Mouse (Mus musculus) retina, adult 2 months (tissue): ENCODE results near the gene Ppp1r17.

Experiments used
- DNase-seq: peaks from one replicate; pipeline ENCODE4 v3.0.0-alpha.2; 2012; ENCODE audit warnings: low read depth, low spot score

Ppp1r17 gene

DNA sequence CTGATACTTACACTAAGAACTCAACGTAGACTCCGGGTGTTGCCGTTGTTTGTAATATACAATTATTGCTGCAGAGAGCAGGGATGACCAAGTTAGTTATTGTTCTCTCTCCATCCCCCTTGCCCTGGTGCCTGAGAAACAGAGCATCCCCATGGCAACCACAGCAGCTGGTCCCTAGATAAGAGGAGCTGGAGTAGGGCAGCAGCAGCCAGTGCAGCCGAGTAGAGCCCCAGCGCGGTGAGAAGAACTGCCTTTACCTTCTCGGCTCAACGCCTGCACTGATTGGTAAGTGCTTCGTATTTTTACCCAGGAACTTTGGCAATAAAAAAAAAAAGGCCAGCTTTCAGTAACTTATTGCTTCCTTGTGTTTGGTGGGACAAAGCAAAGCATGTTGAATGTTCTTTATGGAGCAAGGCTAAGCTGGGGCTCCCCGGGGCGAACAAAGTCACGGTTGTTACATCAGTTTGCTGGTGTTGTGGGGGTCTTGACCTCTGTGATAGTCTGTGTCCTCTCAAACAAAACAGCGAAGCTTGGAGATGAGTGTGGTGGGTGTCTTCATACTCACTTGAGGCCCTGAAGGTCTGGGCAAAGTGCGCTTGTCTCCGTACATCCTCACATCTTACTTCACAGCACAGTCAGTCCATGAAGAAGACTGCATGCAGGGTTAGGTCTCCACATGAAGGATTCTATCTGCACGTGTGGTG, at the start of gene Ppp1r17:
Ppp1r17 (plus strand) TSS at position 207 of the 704 bp plus-strand sequence.
- no peak for DNase-seq

- DNase-seq = peak; percentile 33
Measured at GRCm38 (mm10) chr6:55972998-55973397, 44.3 kb upstream of the Ppp1r17 start.

GRCm38 (mm10) chr6:55979766-55980165, 37.5 kb upstream of the Ppp1r17 start:
- DNase-seq = no peak

DNA sequence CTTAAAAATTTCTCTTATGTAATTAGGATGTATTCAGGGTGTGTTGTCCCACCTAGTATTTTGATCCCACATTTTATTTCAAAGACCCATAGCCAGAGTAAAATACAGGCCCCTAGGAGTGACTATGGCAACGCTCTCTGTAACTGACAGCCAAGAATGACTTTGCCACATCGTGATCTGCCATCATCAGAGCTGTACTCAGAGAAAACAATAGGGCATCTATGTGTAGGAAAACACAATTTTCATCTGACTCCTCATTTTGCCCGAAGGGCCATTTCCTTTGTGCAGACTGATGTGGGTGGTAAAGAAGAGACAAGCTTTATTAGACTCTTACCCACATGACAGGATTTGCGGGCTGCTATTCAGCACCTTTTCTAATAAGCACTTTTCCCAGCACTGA, 8.6 kb upstream of the Ppp1r17 start:
- DNase-seq = no peak

DNA sequence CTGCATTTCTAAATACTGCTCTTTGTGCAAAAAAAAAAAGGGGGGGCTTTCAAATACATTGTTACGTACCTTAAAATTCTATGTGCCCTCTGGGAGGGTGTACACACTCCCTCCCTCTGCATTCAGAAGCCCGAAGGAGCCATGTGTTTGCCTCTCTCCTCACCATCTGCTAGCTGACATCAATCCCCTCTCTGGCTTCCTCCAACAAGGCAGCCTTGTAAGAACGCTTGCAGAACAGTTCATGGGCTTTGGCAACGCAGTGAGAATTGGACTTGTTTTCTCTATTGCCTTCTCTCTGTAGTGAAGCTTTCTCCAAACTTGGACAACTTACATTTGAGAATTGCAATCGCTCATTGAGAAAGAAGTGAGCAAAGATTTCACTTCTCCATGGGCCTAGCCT, 4.9 kb upstream of the Ppp1r17 start:
- DNase-seq = no peak

DNA sequence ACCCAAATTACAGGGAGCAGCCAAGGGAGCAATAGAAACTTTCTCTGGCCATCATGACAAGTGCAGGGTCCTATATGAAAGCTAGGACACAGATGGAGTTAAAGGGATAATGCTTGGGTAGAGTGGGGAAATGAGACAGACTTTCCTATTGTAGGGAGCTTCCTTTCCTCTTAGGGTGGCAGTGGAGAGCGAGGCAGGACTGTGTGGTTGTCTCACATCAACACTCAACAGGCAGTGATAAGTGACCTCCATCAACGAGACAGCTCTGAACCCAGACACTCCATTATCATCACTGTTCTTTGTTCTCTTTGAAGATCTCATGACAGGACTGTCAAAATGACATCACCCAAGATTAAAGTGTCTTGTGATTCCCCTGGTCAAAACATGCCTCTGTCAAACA, 2.3 kb downstream of the Ppp1r17 start:
- DNase-seq = no peak

GRCm38 (mm10) chr6:56025533-56025932, 8.2 kb downstream of the Ppp1r17 start:
- no peak for DNase-seq

- no peak for DNase-seq
Measured at GRCm38 (mm10) chr6:56027318-56027717, 10.0 kb downstream of the Ppp1r17 start.

DNA sequence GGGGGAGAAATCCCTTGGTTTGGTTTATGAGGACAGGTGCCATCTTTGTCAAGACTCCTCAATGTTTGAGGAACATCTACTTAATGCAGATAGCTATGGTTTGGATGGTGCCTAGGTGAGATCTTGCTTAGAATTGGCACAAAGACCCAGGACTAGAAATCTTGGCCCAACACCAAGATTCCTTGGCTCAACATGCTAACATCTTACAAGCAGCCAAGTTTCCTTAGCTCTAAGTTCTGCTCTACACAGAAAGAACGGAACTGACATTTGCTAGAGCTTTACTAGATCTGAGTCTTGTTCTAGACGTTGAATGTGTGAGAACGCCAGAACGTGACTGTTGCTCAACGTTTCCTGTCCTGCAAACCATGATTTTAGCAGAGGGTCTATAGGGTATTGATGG, 10.7 kb downstream of the Ppp1r17 start:
- DNase-seq = no peak

GRCm38 (mm10) chr6:56029986-56030385, 12.7 kb downstream of the Ppp1r17 start:
- no peak for DNase-seq

DNA sequence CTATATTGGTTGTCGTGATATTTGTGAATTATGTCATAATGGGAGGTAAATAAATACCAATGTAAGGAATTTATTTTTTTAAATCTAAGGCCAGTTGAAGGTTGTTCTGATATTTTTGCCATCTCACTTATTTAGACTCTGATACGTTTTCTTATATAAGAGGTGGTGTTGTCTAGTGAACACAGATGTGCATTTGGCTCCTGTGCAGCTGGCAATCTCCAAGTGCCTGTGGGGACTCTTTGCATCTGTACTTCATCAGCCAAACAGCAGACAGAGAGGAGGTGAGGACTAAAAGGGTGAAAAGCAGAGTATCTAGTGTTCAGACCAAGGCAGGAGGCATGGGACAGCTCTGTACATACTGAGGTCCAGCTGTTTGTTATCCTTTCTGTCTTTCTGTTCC, 14.9 kb downstream of the Ppp1r17 start:
- no peak for DNase-seq

DNA sequence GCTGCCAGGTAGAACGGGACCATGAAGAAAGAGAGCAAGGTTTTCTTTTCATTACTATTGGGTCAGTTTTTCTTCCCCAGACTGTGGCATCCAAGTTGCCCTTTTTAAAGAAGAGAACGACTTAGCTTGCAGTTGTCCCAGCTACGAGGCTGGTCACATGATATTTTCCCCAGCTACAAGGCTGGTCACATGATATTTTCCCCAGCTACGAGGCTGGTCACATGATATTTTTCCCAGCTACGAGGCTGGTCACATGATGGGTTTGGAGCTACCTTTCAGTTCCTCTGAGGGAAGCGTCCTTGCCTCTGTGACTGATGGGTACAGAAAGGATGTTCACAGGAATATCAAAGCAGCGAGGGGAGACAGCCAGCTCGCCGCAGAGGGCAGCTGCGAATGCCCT, 17.8 kb downstream of the Ppp1r17 start:
- no peak for DNase-seq

DNA sequence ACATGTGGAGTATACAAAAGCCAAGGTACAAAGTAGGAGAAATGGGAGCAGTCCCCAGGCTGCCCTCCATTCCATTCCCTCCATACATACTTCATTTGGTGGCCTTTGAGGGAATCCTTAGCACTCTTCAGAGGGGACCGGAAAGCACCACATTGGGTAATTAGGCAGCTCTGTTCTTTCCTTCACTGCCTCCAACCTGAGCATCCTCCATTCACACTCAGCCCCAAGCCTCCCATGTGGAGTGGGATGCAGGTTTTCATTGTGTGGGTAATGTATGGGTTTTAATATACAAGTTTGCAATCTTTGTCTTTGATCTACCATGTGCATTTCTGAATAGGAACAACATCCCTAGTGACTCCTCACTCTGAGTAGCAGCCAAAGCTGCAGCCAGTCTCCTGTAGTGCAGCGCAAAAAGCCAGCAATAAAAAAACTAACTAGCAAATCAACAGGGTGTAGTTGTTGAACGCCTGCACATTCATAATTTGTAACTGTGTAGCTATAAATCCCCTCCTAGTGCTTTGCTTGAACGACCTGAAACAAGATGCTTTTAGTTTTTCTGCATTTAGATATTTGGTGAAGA, 22.3 kb downstream of the Ppp1r17 start:
- DNase-seq = no peak

DNA sequence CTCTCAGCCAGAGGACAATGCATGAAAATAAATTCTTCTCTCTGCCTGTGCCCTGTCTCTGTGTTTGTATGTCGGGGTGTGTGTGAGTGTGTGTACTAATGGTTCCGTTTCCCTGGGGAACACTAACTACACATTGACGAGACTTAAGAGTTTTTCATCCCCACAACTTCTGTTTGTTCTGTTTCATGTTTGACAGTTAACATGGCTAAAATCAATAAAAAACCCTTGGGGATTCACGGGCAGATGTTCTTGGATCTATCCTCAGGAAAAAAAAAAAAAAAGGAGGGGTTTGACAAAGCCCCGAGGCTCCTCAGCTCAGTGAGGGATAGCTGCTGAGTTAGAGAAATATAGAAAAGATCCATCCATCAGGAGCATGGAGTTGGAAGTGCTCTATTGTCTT, 27.0 kb downstream of the Ppp1r17 start:
- no peak for DNase-seq

DNA sequence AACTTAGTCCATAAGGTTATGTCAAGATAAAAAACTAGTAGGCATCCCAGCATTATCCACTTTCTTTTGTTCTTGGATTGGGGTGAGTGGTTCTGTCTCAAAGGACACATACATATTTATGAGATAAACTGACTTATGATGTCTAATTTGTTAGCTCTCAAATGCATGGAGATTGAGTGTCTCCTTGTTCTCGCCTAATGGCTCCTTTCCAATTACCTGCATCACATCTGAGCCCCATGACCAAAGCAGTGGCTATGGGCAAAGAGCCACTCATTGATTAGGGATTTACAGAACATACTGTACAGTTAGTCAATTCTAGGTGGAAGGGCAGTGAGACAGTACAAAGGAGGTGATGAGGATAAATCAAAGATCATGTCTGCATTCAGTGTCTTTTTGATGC, 27.4 kb downstream of the Ppp1r17 start:
- no peak for DNase-seq

DNA sequence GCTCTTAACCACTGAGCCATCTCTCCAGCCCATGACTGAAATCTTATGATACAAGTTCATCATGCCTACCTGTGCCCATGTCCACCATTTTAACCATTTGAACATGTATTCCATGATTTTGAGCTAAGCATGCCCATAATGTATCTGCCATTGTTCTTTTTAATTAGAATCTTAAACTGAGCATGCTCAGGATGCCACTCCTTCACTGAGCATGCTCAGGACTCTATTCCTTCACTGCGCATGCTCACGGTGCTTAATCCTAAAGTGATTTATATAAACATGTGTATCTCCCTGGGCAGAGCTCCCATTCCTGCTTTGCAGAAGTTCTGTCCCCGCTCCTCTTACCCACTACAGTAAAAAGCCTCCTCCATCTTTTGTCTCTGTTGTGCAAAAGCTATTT, 31.3 kb downstream of the Ppp1r17 start:
- no peak for DNase-seq

- DNase-seq = peak; percentile 16
Measured at GRCm38 (mm10) chr6:56049104-56049503, 31.8 kb downstream of the Ppp1r17 start.

GRCm38 (mm10) chr6:56063736-56064135, 46.4 kb downstream of the Ppp1r17 start:
- no peak for DNase-seq

- peak; percentile 16 for DNase-seq
Measured at GRCm38 (mm10) chr6:56066632-56067282, 49.5 kb downstream of the Ppp1r17 start.

DNA sequence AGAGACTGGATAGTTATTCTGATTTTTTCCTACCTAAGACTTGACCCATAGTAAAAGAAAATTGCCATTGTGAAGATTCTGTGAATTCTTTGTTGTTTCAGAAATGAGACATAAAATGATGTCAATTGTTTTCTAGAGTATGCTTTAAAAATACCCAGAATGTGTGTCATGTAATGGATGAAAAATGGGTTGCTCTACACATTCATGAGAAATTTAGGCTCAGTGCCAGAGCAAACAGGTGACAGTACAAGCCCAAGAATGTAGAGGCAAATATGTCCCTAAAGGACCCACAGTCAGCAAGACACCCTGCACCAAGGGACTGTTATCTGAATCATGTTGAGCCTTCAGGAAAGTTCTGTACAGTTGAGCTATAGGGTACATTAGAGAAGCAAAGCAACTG, 51.2 kb downstream of the Ppp1r17 start:
- no peak for DNase-seq

GRCm38 (mm10) chr6:56076378-56076805, 59.1 kb downstream of the Ppp1r17 start:
- no peak for DNase-seq
